Mouse (Mus musculus): Measurements from ENCODE around the gene Fap.

- TF ChIP-seq CTCF (IDR thresholded peaks at IDR 0.05; ENCODE audit: insufficient read depth, low read length) (no peak), POLR2A (IDR thresholded peaks at IDR 0.05; ENCODE audit: borderline replicate concordance, extremely low read depth, low read depth, low read length) (no peak)
Observed at GRCm38 (mm10) chr2:62495407-62495806, 78.5 kb downstream of the Fap start.
